Mouse (Mus musculus): ENCODE results near the gene Trpv4.

Gene Trpv4

GRCm38 (mm10) chr5:114617809-114618208 is 40.4 kb downstream of the Trpv4 start:
- no peak for DNase-seq

DNA sequence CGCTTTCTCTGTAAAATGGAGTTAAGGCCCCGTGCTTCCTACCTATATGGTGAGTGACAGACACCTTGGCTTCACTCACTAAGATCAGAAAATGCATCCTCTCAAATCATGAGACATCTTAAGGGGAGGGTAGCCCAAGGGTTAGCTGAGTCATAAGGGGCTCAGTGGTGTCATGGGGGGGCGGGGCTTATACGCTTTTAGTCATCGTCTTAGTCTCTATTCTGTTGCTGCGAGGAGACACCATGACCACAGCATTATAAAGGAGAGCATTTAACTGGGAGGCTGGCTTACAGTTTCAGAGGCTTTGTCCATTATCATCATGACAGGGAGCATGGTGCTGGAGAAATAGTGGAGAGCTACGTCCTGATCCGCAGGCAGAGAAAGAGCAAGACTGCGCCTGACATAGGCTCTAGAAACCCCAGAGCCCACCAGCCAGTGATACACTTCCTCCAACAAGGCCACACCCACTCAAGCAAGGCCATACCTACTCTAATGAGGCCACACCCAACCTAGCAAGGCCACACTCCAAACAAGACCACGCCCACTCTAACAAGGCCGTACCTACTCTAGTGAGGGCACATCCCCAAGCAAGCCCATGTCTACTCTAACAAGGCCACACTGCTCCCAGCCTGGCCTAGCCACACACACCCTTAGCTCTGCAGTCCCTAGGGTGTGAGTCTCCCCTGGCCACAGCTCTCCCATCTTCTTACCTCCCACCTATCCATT is 41.7 kb downstream of the Trpv4 start:
- no peak for DNase-seq

DNA sequence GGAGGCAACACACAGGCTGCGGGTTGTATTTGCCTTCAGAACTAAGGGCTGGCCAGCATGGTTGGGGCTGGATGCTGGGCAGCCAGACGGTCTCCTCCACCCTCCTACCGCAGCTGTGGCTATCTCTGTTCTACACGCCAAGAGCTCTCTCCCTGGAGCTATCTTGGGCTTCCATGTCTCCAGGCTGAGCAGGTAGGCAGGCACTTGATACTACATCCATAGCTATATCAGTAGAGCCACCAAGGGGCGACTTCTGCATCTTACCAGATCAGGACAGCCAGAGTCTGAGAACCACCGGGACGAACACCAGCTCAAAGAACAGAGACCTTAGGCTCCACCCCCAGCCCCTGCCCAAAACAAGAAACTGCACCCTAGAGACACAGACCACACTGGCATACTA is 43.4 kb downstream of the Trpv4 start:
- no peak for DNase-seq

DNA sequence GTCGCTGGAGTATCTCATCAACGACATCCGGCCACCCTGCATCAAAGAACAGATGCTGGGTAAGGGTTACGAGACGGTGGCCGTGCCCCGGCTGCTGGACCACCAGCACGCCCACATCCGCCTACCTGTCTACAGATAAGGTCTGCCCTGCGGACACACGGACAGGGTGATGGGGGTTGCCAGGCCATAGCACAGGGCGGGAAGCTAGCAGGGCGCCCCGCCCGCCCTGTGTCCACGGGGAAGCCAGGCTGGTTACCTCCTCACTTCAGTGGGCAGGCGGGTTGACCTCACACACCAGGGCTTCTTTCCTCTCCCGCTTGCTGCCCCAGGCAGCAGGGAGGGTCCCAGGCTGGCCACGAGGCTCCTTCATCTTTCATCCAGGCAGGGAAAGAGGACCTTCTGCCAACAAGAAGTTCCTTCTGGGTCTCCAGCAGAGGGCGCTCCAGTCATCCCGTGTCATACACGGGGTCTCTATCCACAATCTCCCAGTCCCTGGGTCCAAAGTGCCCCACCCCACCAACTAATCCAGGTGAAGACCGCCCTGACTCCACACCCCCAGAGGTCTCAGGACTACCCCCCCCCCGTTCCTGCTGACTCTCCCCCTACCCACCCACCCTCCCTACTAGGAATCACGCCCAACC is 46.1 kb downstream of the Trpv4 start:
- peak; percentile 72 for DNase-seq

- DNase-seq: no peak
Observed at GRCm38 (mm10) chr5:114611256-114611655, 47.0 kb downstream of the Trpv4 start.

GRCm38 (mm10) chr5:114608516-114608915 is 49.7 kb downstream of the Trpv4 start:
- DNase-seq: peak; percentile 88

DNA sequence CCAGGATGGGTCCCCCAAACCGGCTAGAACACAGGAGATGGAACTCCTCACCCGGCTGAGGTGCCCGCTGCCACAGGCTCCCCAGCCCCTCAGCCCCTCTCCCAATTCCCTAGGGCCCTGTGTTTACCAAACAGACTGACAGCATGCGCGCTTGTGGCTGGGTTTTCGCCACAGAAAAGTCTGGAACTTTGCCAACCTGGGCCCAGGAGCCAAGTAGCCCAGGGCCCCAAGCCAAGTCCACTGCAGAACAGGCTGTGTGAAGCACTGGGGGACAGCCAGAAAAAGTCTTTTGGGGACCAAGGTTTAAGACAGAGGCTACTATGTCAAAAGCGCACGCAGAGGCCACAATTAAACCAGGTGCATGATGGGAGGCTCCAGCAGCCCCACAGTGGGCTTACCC is 50.6 kb downstream of the Trpv4 start:
- no peak for DNase-seq

DNA sequence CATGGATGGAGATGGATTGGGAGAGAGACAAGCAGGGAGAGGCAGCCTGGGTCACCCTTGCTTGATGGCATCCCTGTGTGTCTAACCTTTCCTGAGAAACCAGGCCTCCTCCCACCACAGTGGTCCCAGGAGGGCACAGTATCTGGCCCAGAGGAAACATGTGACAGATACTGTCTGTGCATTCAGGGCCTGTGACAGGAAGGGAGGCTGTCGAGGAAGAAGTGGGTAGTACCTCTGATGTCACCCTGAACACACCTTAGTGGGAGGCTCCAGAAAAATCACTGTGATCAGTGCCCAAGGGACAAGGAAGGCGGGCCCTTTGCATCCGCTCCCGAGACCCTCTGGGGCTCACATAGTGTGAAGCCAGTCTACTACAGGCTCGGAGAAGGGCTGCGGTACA is 52.2 kb downstream of the Trpv4 start:
- DNase-seq: no peak

GRCm38 (mm10) chr5:114604781-114605290 is 53.4 kb downstream of the Trpv4 start:
- DNase-seq: peak; percentile 75

DNA sequence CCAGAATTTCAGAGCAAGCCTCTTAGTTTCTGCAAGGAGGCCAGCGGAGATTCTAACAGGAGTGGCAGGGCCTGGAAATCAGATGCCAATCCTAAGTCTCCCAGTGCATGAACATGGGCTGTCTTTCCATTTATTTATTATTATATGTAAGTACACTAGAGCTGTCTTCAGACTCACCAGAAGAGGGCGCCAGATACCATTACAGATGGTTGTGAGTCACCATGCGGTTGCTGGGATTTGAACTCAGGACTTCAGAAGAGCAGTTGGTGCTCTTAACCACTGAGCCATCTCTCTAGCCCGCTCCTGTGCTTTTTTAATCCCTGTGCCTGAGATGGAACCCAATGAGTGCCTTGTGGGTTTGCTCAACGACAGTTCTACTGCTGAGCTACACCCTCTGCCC is 54.2 kb downstream of the Trpv4 start:
- DNase-seq: no peak

- DNase-seq: no peak
Observed at GRCm38 (mm10) chr5:114602012-114602411, 56.2 kb downstream of the Trpv4 start.

DNA sequence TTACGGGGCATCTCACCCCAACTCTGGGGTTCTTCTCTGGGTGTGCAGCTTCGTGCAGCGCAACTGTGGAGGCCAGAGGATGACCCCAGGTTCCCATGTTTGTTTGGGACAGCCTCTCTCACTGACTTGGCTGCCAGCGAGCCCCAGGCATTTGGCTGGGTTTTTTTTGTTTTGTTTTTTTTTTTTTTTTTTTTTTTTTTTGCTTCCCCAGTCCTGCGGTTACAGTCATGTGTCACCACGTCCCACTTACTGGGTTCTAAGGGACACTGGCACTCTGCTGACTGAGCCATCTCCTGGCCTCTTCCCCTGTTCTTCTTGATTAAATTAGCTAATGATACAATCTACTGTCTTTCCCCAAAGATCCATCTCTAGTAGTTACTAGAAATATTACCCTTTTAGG is 60.6 kb downstream of the Trpv4 start:
- no peak for DNase-seq

DNA sequence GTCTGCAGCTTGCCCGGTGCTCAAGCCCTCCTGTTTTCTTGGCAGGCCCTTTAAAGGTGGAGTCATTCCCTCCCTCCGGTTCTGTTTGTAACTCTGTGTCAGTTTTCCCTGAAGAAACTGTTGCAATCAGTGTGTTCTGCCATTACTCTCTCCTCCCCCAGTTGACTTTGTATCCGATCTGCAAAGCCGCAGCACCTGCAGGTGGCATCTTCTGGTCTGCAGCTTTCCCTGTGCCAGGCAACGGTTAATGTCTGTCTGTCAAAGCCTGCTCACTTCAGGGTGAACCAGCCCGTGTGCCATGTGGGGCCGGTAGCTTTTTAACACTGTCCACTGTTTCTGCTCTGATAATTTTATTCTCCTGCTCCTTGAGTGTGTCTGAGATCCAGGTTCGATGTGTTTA is 61.0 kb downstream of the Trpv4 start:
- DNase-seq: no peak

DNA sequence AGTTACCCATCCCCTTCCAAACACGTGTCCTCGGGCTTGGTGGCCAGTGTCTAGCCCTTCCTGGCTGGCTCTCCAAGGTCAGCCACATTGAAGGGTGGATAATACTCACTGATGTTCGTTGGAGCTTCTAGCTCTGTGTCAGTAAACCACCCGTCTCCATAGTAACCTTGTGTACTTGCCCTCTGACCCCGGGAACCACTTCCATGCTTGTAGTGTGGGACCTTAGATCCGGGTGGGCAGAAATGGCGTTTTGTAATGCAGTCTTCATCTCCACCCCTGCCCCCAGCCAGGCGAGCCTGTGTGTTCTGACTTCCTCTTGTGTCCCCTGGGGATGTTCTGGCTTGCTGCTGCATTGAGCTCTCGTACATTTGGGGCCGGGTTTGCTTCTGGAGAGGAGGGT is 61.6 kb downstream of the Trpv4 start:
- peak; percentile 64 for DNase-seq

DNA sequence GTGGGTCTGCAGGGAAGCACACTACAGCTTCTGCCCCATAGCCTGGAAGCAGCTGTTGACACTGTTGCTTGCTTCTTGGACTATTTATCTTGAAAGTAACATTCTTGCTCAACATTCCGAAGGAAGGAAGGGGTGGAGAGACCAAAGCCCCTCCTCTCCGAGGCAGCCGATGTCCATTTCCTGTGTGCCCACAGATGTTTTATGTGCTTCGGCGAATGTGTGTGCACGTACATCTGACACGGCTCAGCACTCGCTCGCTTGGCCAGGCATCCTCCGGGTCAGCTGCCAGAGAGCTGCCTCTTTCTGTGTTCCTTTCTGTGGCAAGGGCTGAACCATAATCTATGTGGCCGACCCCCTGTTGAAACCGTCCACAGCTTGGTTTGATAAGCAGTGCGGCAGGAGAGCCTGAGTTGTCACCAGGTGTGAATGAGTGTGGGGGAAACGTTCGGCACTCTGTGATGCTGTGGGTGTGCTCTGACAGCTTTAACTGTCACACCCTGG is 63.4 kb downstream of the Trpv4 start:
- DNase-seq: no peak

GRCm38 (mm10) chr5:114593949-114594348 is 64.3 kb downstream of the Trpv4 start:
- no peak for DNase-seq

DNA sequence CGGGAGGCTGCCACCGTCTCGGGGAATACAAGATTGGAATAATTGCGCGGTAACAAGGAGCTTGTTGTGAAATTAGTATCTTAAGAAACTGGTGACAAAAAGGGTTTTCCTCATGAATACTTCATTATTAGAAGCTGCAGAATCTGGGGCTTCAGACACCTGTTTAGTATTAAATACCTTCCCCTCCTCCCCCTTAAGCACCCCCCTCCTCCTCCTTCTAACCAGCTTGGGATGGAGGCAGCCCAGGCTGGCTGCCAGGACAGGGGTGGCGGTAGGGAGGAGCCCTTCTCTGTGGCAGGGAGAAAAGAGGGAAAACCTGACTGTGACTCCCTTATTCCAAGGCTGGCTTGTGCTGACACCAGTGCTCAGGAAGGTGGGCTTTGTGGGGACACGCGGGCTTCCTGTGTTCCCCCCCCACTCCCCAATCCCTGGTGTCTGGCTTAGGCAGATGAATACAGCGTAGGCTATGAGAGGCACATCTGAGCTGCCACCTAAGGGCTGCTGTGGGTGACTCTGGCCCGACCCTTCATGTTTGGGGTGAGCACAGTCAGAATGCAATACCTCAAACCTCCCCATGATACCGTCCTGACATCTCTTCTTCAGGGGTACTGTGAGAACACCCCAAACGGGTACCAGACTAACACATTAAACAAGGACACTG is 64.9 kb downstream of the Trpv4 start:
- DNase-seq: no peak

- DNase-seq: no peak
Observed at GRCm38 (mm10) chr5:114592463-114593160, 65.6 kb downstream of the Trpv4 start.

GRCm38 (mm10) chr5:114591151-114591561 is 67.1 kb downstream of the Trpv4 start:
- no peak for DNase-seq

DNA sequence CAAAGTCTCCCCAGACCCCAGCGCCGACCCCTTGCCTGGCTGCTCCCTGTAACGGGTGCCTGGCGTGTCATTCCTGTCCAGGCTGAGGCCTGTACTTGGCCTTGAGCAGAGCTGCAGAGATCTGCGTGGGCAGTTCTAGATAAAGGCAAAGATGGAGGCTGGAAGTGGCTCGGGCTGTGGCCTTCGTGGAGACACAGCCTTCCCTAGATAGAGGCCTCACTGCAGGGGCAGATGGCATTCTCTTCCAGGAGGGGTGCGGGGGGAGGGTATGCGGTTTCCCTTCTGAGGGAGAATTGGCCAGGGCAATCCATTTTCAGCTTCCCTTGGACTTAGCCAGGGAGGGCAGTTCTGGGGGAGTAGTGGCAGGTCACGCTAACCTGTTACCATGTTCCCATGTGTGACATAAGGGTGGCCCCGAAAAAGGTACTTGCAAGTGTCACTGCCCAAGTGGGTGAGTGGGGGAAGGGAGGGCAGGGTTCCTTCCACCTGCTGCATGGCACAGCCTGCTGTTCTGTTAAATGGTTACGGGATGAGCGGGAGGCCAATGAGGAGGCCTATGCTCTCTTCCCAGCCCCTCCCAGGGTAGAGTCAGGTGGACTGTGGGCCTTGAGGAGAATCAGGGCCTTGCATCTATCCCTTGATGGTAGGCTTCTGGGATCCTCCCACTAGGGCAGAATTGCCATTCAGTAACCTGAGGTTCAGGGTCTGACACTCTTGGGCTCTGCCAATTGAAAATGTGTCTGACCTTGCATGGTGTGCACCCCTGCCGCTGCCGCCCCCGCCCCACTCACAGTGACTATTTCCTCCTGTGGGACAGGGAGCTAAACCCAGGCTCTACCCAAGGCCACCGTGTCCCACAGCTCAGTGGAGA is 67.9 kb downstream of the Trpv4 start:
- no peak for DNase-seq

DNA sequence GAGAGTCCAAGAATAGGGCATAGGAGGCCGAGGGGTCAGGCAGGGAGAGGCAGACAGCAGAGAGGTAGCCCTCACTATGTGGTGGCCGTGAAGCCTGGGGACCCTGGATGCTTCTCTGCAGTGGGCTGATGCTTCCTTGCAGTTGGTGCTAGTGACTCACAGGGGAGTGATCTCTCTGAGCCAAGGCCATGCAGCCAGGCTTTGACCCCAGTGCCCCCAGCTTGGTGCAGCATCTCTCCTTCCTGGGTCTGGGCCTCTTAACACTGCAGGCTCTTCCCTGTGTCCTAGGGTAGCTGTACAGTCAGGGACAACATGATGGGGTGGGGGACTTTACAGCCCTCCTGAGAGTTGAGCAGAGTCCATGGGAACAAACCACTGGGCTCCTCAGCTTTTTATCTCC is 68.8 kb downstream of the Trpv4 start:
- DNase-seq: no peak

DNA sequence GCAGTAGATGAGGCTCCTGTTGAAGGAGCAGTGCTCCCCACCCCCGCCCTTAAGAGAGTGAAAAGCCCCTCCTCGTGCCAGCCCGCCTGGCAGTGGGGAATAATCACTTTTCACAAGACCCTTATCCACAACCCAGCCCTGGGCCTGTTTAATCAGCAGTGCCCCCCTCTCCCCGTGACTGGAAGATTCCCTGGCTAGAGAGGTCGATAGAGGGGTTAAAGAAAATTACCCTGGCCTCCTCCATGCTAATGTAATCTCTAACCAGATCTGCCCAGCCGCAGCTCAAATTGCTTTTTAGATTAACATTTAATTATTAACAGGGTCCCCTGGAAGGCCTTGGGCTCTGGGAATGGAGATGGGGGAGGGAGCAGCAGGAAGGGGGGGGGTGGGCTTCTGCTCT is 69.2 kb downstream of the Trpv4 start:
- peak; percentile 52 for DNase-seq

Measured in embryo, embryonic 11 days (tissue).